Mouse (Mus musculus) C2C12 (cell line): Measurements from ENCODE around the gene Plcb4. TPM values are rescaled to one million over a fixed set of nuclear protein-coding genes. Genes with fewer than 3 reads are reported as not detected.

ENCODE experiments used
- H3K27me3 ChIP-seq: one replicate; pipeline ENCODE4 v1.6.1; 2011; ENCODE audit not compliant: control insufficient read depth, insufficient read depth, insufficient read length
- H3K36me3 ChIP-seq: one replicate; pipeline ENCODE4 v1.6.1; 2011; ENCODE audit not compliant: control insufficient read depth, insufficient read depth
- H3K4me3 ChIP-seq: one replicate; pipeline ENCODE4 v1.5.1; 2011; ENCODE audit warnings: mild to moderate bottlenecking, control low read depth; ENCODE audit not compliant: poor library complexity, insufficient read depth, severe bottlenecking
- H3K79me2 ChIP-seq: one replicate; pipeline ENCODE4 v1.6.1; 2011; ENCODE audit not compliant: control insufficient read depth, insufficient read depth
- H3K79me3 ChIP-seq: one replicate; pipeline ENCODE4 v1.6.1; 2011; ENCODE audit warnings: low read depth, control low read depth
- H3ac ChIP-seq: one replicate; pipeline ENCODE3; 2011; ENCODE audit warnings: low read depth; ENCODE audit not compliant: control insufficient read depth, insufficient read length
- CEBPB ChIP-seq: IDR thresholded peaks from one replicate; pipeline ENCODE4 v1.6.1; 2011; ENCODE audit warnings: low read depth, mild to moderate bottlenecking, control low read depth, moderate library complexity
- CTCF ChIP-seq: IDR thresholded peaks from one replicate; pipeline ENCODE4 v1.5.1; 2011; ENCODE audit not compliant: control insufficient read depth, insufficient read depth, insufficient read length
- FOSL1 ChIP-seq: IDR thresholded peaks from one replicate; pipeline ENCODE4 v1.8.0; 2011; ENCODE audit warnings: mild to moderate bottlenecking, low read length; ENCODE audit not compliant: poor library complexity, insufficient read depth, severe bottlenecking
- MAX ChIP-seq: IDR thresholded peaks from one replicate; pipeline ENCODE4 v1.6.1; 2011; ENCODE audit warnings: mild to moderate bottlenecking, control low read depth
- MYOD1 ChIP-seq: IDR thresholded peaks from one replicate; pipeline ENCODE4 v1.6.1; 2011; ENCODE audit warnings: low read depth; ENCODE audit not compliant: control insufficient read depth, insufficient read length
- MYOG ChIP-seq: IDR thresholded peaks from one replicate; pipeline ENCODE4 v1.6.1; 2011; ENCODE audit not compliant: control insufficient read depth, insufficient read length; ENCODE audit errors: extremely low read depth
- USF1 ChIP-seq: IDR thresholded peaks from one replicate; pipeline ENCODE4 v1.6.1; 2011; ENCODE audit warnings: low read depth, mild to moderate bottlenecking, control low read depth, moderate library complexity
- polyA plus RNA-seq: library from polyadenylated mRNA; unstranded; fragments of >200 nt; fragmentation: generic; extraction: Trizol; gene quantifications from one replicate; pipeline ENCODE4 v1.2.1, GENCODE M21; 2012; ENCODE audit warnings: missing spikeins

The Plcb4 gene
- polyA plus RNA-seq, 1 experiment = 3.0 TPM

- TF ChIP-seq MYOD1 (no peak), CEBPB (peak; percentile 56), MAX (no peak)
- H3K4me3 ChIP-seq = no peak overlapping the region
- H3K79me2 ChIP-seq = no peaks in the 10 kb centered on the region
- no peaks in the 10 kb centered on the region for H3K79me3 ChIP-seq
- no peaks in the 10 kb centered on the region for H3K27me3 ChIP-seq
- no peaks in the 10 kb centered on the region for H3K36me3 ChIP-seq
- no peak overlapping the region for H3ac ChIP-seq
These were observed 194.3 kb downstream of the Plcb4 start for GRCm38 (mm10) chr2:135853085-135853484.

DNA sequence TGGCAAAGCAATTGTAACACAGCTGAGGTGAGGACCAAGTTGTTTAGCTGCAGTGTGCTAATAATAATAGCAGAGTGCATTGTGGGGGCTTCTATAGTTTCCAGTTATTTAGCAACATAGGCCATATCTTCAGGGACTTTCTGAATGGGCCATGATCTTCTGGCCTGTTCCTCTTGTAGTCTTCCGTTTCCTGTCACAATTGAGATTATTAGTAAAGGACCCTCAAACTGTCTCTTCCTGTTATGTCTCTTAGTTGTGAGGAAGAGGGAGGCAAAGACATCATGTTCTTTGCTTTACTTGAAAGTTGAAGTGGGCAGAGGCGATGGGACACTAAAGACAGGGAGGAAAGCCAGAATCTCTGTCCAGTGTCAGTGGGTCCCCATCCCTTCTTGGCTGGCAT lies 195.2 kb downstream of the Plcb4 start:
- Histone ChIP-seq H3ac (no peak overlapping the region), H3K79me3 (no peaks in the 10 kb centered on the region), H3K27me3 (no peaks in the 10 kb centered on the region), H3K4me3 (no peak overlapping the region), H3K36me3 (no peaks in the 10 kb centered on the region), H3K79me2 (no peaks in the 10 kb centered on the region)
- TF ChIP-seq MAX (no peak), MYOD1 (no peak), USF1 (no peak), MYOG (no peak), CEBPB (no peak), FOSL1 (no peak), CTCF (no peak)

DNA sequence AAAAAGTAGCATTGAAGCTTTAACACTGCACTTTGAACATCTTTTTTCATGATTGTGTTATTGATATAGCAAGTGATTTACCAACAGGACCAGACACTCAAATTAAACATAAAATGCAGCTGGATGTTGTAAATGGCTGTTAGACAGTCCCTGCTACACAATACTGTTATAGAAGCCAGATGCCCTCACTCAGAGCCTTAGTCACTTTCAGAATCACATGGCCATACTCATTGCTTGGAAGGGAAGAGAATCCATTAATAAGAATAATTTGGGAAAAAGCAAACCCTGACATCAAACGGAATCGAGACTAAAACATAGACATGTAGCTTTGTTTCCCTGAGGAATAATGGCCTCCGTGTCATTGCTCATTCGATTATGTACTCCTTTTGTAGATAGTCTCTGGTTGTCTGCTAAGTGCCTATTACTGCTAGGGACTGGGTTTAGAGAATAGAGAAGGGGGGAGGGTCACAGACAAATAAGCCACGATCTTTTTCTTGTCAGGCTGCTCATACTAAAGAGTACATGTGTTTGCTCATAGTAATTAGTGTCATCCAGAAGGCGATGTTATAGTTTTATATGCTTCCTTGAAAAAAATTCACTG lies 197.2 kb downstream of the Plcb4 start:
- Histone ChIP-seq H3ac (no peak overlapping the region), H3K4me3 (no peak overlapping the region), H3K79me3 (no peaks in the 10 kb centered on the region), H3K27me3 (no peaks in the 10 kb centered on the region), H3K79me2 (no peaks in the 10 kb centered on the region), H3K36me3 (no peaks in the 10 kb centered on the region)
- TF ChIP-seq CEBPB = no peak
- no peak for TF ChIP-seq MYOD1
- no peak for TF ChIP-seq MAX
- no peak for TF ChIP-seq FOSL1
- TF ChIP-seq USF1 = no peak

DNA sequence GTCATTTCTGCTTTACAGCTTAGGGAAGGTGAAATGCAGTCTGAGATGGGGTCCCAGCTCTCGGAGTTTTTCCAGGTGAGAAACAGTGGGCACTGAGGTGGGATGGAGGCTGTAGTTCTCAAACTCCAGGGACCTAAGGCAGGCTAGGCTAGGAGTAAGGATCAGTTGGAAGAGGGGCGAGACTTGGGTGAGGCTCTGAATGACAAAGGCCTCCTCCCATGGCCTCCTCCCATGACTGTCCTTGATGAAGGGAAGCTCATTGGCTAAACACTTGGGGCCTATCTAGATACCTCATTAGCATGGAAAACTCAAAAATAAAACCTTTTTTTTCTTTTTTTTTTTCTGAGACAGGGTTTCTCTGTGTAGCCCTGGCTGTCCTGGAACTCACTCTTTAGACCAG lies 198.0 kb downstream of the Plcb4 start:
- H3ac ChIP-seq = no peak overlapping the region
- H3K79me3 ChIP-seq = no peaks in the 10 kb centered on the region
- H3K36me3 ChIP-seq = no peaks in the 10 kb centered on the region
- no peak for TF ChIP-seq CTCF
- TF ChIP-seq FOSL1 = no peak
- TF ChIP-seq MYOD1 = no peak
- TF ChIP-seq MAX = no peak
- TF ChIP-seq CEBPB = no peak
- no peak for TF ChIP-seq USF1
- no peak for TF ChIP-seq MYOG
- no peaks in the 10 kb centered on the region for H3K27me3 ChIP-seq
- H3K79me2 ChIP-seq = no peaks in the 10 kb centered on the region
- no peak overlapping the region for H3K4me3 ChIP-seq

DNA sequence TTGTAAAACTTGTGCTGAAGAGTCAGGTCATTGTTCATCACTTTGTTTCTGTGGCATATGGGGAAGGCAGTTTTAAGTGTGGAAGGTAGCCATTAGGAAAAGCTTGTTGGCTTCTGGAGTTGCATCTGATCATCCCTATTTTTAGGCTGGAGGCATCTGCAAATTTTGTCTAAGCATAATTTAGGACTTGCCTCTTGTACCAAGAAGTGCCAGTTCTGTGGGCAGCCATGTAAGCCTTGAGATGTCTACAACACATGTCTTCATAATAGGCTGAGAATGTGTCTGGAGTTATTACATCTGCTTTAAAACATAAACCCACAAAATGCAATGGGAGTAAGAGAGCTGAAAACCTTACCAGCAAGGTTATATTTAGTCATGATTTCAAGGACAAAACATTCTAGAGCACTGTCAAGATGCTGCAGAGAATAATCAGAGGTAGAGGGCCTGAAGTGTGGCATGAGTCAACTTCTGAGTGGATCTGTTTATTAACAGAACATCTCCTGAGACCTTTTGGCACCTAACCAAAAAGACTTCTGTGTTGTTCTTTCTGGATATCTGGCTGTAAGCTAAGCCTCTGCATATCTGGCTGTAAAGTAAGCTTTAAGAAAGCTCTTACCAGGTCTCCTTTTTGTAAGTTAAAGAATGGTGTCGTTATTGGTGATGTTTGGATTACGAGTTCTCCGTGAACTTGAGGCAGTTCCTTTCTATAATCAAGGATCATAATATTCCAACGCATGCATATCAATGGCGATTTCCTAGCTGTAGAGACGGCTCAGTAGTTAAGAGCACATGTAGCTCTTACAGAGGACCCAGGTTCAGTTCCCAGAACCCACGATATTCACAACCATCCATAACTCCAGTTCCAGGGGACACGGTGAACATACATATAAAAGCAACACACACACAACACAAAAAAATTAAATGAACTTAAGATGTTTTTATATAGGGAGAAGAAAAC lies 203.0 kb downstream of the Plcb4 start:
- TF ChIP-seq CEBPB = no peak
- no peak for TF ChIP-seq MYOD1
- no peak for TF ChIP-seq CTCF
- no peak for TF ChIP-seq USF1
- no peak for TF ChIP-seq MYOG
- no peak for TF ChIP-seq FOSL1
- no peak for TF ChIP-seq MAX
- H3K79me3 ChIP-seq = no peaks in the 10 kb centered on the region
- H3K27me3 ChIP-seq = no peaks in the 10 kb centered on the region
- H3ac ChIP-seq = no peak overlapping the region
- no peaks in the 10 kb centered on the region for H3K79me2 ChIP-seq
- no peaks in the 10 kb centered on the region for H3K36me3 ChIP-seq
- H3K4me3 ChIP-seq = no peak overlapping the region
